In genomic region chr19:36815396-36816271, GRCm38 (mm10) we compare ENCODE assay signal across 8 mouse cellular contexts. TPM values are rescaled to one million over a fixed set of nuclear protein-coding genes. Genes with fewer than 3 reads are reported as not detected.
A peak's percentile ranks its signal among the peaks of the same experiment; 100 is the strongest.
DNase-seq lines count a peak whose midpoint lies in the region; ATAC-seq and TF ChIP-seq lines count a peak whose summit lies in the region.

No protein-coding gene starts in this region.

- peaks cover 6 to 8% of the 10 kb centered on the region in 2 experiments for H3K4me1 ChIP-seq in MEL (ENCODE audit: control insufficient read depth in 1 of 2, insufficient read depth in 2 of 2, low read length in 2 of 2)
- no peaks in the 10 kb centered on the region for H3K4me1 ChIP-seq in heart, embryonic 11.5 days (ENCODE audit: control insufficient read depth, insufficient read depth, low read length)
- peaks cover 22% of the 10 kb centered on the region for H3K4me1 ChIP-seq in liver, embryonic 13.5 days (replicated peaks)

- TF ChIP-seq CTCF in MEL (IDR thresholded peaks at IDR 0.05 in 2 of 3, conservative IDR thresholded peaks at IDR 0.05 in 1 of 3; ENCODE audit: control insufficient read depth in 1 of 3, insufficient read depth in 1 of 3, low read depth in 2 of 3, low read length in 3 of 3, poor library complexity in 1 of 3, severe bottlenecking in 1 of 3) = peak; percentile 34 to 99 (median 56); a peak in 5 of 6 replicates

- no peak for TF ChIP-seq POLR2A in MEL (IDR thresholded peaks at IDR 0.05; ENCODE audit: control insufficient read depth in 1 of 2, insufficient read depth in 1 of 2, low read depth in 1 of 2, low read length in 2 of 2, poor library complexity in 1 of 2)

- intact Hi-C loops in gastrocnemius, postnatal 36 days (cut with DNase I) = loop anchor here (2.0 to 5.0 kb wide), 3 partner anchors 19 to 107 kb away; partner anchors contain the start of gene Tnks2

- H3K27me3 ChIP-seq in MEL (ENCODE audit: control insufficient read depth in 1 of 2, insufficient read depth in 2 of 2, low read length in 2 of 2) = no peaks in the 10 kb centered on the region
- no peaks in the 10 kb centered on the region for H3K27me3 ChIP-seq in heart, embryonic 11.5 days (ENCODE audit: control insufficient read depth, insufficient read depth, low read length)
- no peaks in the 10 kb centered on the region for H3K27me3 ChIP-seq in liver, embryonic 13.5 days

- H3K4me2 ChIP-seq in heart, embryonic 11.5 days = peak overlapping the region; percentile 66
- peak overlapping the region; percentile 56 for H3K4me2 ChIP-seq in liver, embryonic 13.5 days

- H3K9me3 ChIP-seq in MEL (replicated peaks; ENCODE audit: insufficient read depth, low read length) = no peaks in the 10 kb centered on the region
- no peaks in the 10 kb centered on the region for H3K9me3 ChIP-seq in heart, embryonic 11.5 days (replicated peaks; ENCODE audit: control insufficient read depth, low read length)
- no peaks in the 10 kb centered on the region for H3K9me3 ChIP-seq in liver, embryonic 13.5 days (replicated peaks)

- H3K4me3 ChIP-seq in MEL (ENCODE audit: control insufficient read depth in 1 of 2, insufficient read depth in 1 of 2, low read depth in 2 of 2, low read length in 2 of 2) = peak overlapping the region; percentile 61 to 66
- H3K4me3 ChIP-seq in heart, embryonic 11.5 days (ENCODE audit: low read depth, low read length) = peak overlapping the region; percentile 10; the same call in 1 of the 2 replicates
- H3K4me3 ChIP-seq in liver, embryonic 13.5 days (replicated peaks) = peak overlapping the region; percentile 34

- H3K36me3 ChIP-seq in MEL (ENCODE audit: control insufficient read depth in 1 of 2, insufficient read depth in 2 of 2, low read length in 2 of 2) = peaks cover 0 to 6% of the 10 kb centered on the region in 2 experiments; a peak in 2 of 4 replicates
- no peaks in the 10 kb centered on the region for H3K36me3 ChIP-seq in heart, embryonic 11.5 days (ENCODE audit: control insufficient read depth, insufficient read depth, low read length)
- no peaks in the 10 kb centered on the region for H3K36me3 ChIP-seq in liver, embryonic 13.5 days

- no peak for TF ChIP-seq EP300 in MEL (IDR thresholded peaks at IDR 0.05; ENCODE audit: low read depth in 1 of 2, low read length in 2 of 2)

- no peak for ATAC-seq in heart, embryonic 11.5 days (replicated peaks; ENCODE audit: insufficient number of reproducible peaks, low FRiP score, low TSS enrichment)
- peak; percentile 62 for ATAC-seq in liver, embryonic 13.5 days (ENCODE audit: low read depth)

- peak overlapping the region; percentile 58 for H3K9ac ChIP-seq in MEL (ENCODE audit: control insufficient read depth, low read depth, low read length, poor library complexity, severe bottlenecking)
- H3K9ac ChIP-seq in heart, embryonic 11.5 days (ENCODE audit: low read depth, low read length) = peak overlapping the region; percentile 47; the same call in 1 of the 2 replicates
- H3K9ac ChIP-seq in liver, embryonic 13.5 days = peak overlapping the region; percentile 29; the same call in 1 of the 2 replicates

- DNase-seq in A20 (ENCODE audit: low read depth, low spot score) (peak; percentile 81), MEL (ENCODE audit: low read depth, low spot score) (peak; percentile 94)
- peak; percentile 85 for DNase-seq in embryo, embryonic 10 days (ENCODE audit: low spot score)
- DNase-seq in kidney, adult 9 months = peak; percentile 77
- peak; percentile 15 for DNase-seq in liver, embryonic 13.5 days
- peak; percentile 41 to 56 for DNase-seq in natural killer cell, adult 2 months (ENCODE audit: low spot score in 2 of 2)
- no peak for DNase-seq in gastrocnemius, postnatal 36 days

- WGBS in heart, embryonic 11.5 days (ENCODE audit: insufficient replicate concordance) = 10% methylated on average over 32 of the region's 32 CpGs
- 15% methylated on average over 32 of the region's 32 CpGs for WGBS in liver, embryonic 13.5 days (ENCODE audit: insufficient replicate concordance)

- no peak; the same call in none of the 2 replicates for TF ChIP-seq RAD21 in MEL (IDR thresholded peaks at IDR 0.05; ENCODE audit: low read depth, low read length)

- H3K27ac ChIP-seq in MEL (ENCODE audit: control insufficient read depth, low read depth, low read length) = no peak overlapping the region
- no peak overlapping the region for H3K27ac ChIP-seq in heart, embryonic 11.5 days (ENCODE audit: low read depth, low read length)
- H3K27ac ChIP-seq in liver, embryonic 13.5 days = no peak overlapping the region

- H3K79me2 ChIP-seq in MEL (ENCODE audit: control insufficient read depth, insufficient read depth, low read length, poor library complexity) = no peaks in the 10 kb centered on the region

TF ChIP-seq in MEL, 35 proteins besides CTCF, POLR2A, EP300 and RAD21:
- TF ChIP-seq KAT2A (conservative IDR thresholded peaks at IDR 0.05; ENCODE audit: low read depth, low read length) = no peak
- TF ChIP-seq ZC3H11A (IDR thresholded peaks at IDR 0.05; ENCODE audit: low read depth, low read length) = peak; percentile 93
- no peak for TF ChIP-seq MEF2A (IDR thresholded peaks at IDR 0.05; ENCODE audit: extremely low read depth, insufficient replicate concordance, low read depth, low read length, poor library complexity, severe bottlenecking)
- TF ChIP-seq TBP (IDR thresholded peaks at IDR 0.05; ENCODE audit: low read depth, low read length) = peak; percentile 65; the same call in 1 of the 2 replicates
- TF ChIP-seq CHD1 (IDR thresholded peaks at IDR 0.05; ENCODE audit: low read depth, low read length) = no peak
- no peak for TF ChIP-seq TAL1 (IDR thresholded peaks at IDR 0.05; ENCODE audit: low read length)
- no peak for TF ChIP-seq USF1 (IDR thresholded peaks at IDR 0.05; ENCODE audit: low read depth, low read length)
- TF ChIP-seq SMC3 (IDR thresholded peaks at IDR 0.05; ENCODE audit: low read depth, low read length) = peak; percentile 89
- TF ChIP-seq TCF12 (IDR thresholded peaks at IDR 0.05; ENCODE audit: low read depth, low read length) = no peak
- TF ChIP-seq USF2 (IDR thresholded peaks at IDR 0.05; ENCODE audit: borderline replicate concordance in 1 of 2, insufficient read depth in 1 of 2, low read depth in 1 of 2, low read length in 2 of 2) = no peak
- TF ChIP-seq HCFC1 (IDR thresholded peaks at IDR 0.05; ENCODE audit: low read depth, low read length) = peak; percentile 67
- peak; percentile 54 for TF ChIP-seq MAX (IDR thresholded peaks at IDR 0.05; ENCODE audit: low read length)
- TF ChIP-seq GATA1 (IDR thresholded peaks at IDR 0.05; ENCODE audit: low read depth, low read length) = peak; percentile 21; the same call in 1 of the 2 replicates
- TF ChIP-seq NRF1 (IDR thresholded peaks at IDR 0.05; ENCODE audit: insufficient read depth, low read depth, low read length, poor library complexity, severe bottlenecking) = peak; percentile 75
- no peak for TF ChIP-seq POLR2AphosphoS2 (IDR thresholded peaks at IDR 0.05; ENCODE audit: low read length)
- TF ChIP-seq MYC (IDR thresholded peaks at IDR 0.05; ENCODE audit: low read depth, low read length) = no peak
- TF ChIP-seq RCOR1 (IDR thresholded peaks at IDR 0.05; ENCODE audit: low read depth, low read length) = peak; percentile 64
- no peak for TF ChIP-seq CHD2 (IDR thresholded peaks at IDR 0.05; ENCODE audit: low read length)
- no peak for TF ChIP-seq POLR2AphosphoS5 (IDR thresholded peaks at IDR 0.05; ENCODE audit: borderline replicate concordance, low read depth, low read length)
- peak; percentile 89 for TF ChIP-seq MAFK (IDR thresholded peaks at IDR 0.05; ENCODE audit: borderline replicate concordance, low read depth, low read length)
- peak; percentile 91 for TF ChIP-seq SIN3A (IDR thresholded peaks at IDR 0.05; ENCODE audit: low read length)
- TF ChIP-seq ZMIZ1 (IDR thresholded peaks at IDR 0.05; ENCODE audit: low read depth, low read length) = no peak
- TF ChIP-seq BHLHE40 (IDR thresholded peaks at IDR 0.05; ENCODE audit: borderline replicate concordance, low read depth, low read length) = peak; percentile 50; the same call in 1 of the 2 replicates
- no peak for TF ChIP-seq ZKSCAN1 (IDR thresholded peaks at IDR 0.05; ENCODE audit: low read depth, low read length)
- TF ChIP-seq ELF1 (IDR thresholded peaks at IDR 0.05; ENCODE audit: low read depth, low read length) = no peak
- TF ChIP-seq ZNF384 (IDR thresholded peaks at IDR 0.05; ENCODE audit: low read depth, low read length) = peak; percentile 69
- TF ChIP-seq UBTF (IDR thresholded peaks at IDR 0.05; ENCODE audit: borderline replicate concordance, insufficient read depth, low read depth, low read length) = no peak
- TF ChIP-seq MAZ (IDR thresholded peaks at IDR 0.05; ENCODE audit: low read depth, low read length) = no peak
- peak; percentile 78; the same call in 1 of the 2 replicates for TF ChIP-seq MXI1 (IDR thresholded peaks at IDR 0.05; ENCODE audit: low read depth, low read length)
- TF ChIP-seq NELFE (IDR thresholded peaks at IDR 0.05; ENCODE audit: low read depth, low read length) = peak; percentile 26; the same call in 1 of the 2 replicates
- TF ChIP-seq E2F4 (IDR thresholded peaks at IDR 0.05; ENCODE audit: borderline replicate concordance, low read depth, low read length) = no peak
- no peak; the same call in 1 of the 2 replicates for TF ChIP-seq JUND (IDR thresholded peaks at IDR 0.05; ENCODE audit: low read depth, low read length)
- TF ChIP-seq ETS1 (IDR thresholded peaks at IDR 0.05; ENCODE audit: low read depth, low read length) = no peak; the same call in 1 of the 2 replicates
- no peak for TF ChIP-seq GABPA (IDR thresholded peaks at IDR 0.05; ENCODE audit: low read depth, low read length)
- no peak for TF ChIP-seq MYB (IDR thresholded peaks at IDR 0.05; ENCODE audit: low read depth, low read length)

RNA-seq across cellular contexts. Expression of gene Tnks2, which starts 18.4 kb away (rescaled TPM):
- 50.2 and 63.1 TPM in 2 replicates for total RNA-seq in MEL (2012; rRNA removed)
- 10 to 100 TPM; 22.3 to 65.0 TPM for polyA plus RNA-seq in MEL (2012; ENCODE audit: insufficient read depth in 1 of 2, insufficient read length in 2 of 2, low read depth in 1 of 2, low replicate concordance in 2 of 2, missing spikeins in 1 of 2)
- polyA plus RNA-seq in heart, embryonic 11.5 days (2014; fragmentation: Nextera tagmentation; extraction: Ambion mirVana) = 60.5 and 64.3 TPM in 2 replicates
- polyA plus RNA-seq in liver, embryonic 13.5 days (2015; fragmentation: Nextera tagmentation; extraction: Ambion mirVana) = 14.5 and 16.3 TPM in 2 replicates
- 100 to 1,000 TPM; 106 to 115 TPM for total RNA-seq in gastrocnemius, postnatal 36 days (2021)

Comparison
In these comparisons a context has a peak if more than half of its experiments do, and no peak if none do; other contexts are left out.
1. DNase-seq: peak in A20 (single experiment), MEL (single experiment), embryo, embryonic 10 days (single experiment), kidney, adult 9 months (single experiment), liver, embryonic 13.5 days (single experiment) and natural killer cell, adult 2 months (2 of 2); none in gastrocnemius, postnatal 36 days (0 of 2).
2. H3K4me3 ChIP-seq: peak in every context shown above with its lines; median percentile 64 in MEL; 34 in liver, embryonic 13.5 days; 10 in heart, embryonic 11.5 days.
3. Peak in every context shown above with its lines, with median percentiles within 50 percentile points of each other: H3K9ac ChIP-seq.